Mouse (Mus musculus) liver, embryonic 14.5 days (tissue): ENCODE data around the gene Siah1b. TPM values are rescaled to one million over a fixed set of nuclear protein-coding genes. Genes with fewer than 3 reads are reported as not detected.

Source experiments
- ATAC-seq: fragments of 200-750 bp; cut with Nextera tagmentation; 2 replicates; pipeline ENCODE4 v1.8.0; 2017; ENCODE audit warnings: moderate number of reproducible peaks, mild to moderate bottlenecking, moderate library complexity; ENCODE audit not compliant: insufficient read depth
- DNase-seq, 3 experiments: peaks; one replicate each; pipeline ENCODE4 v3.0.0-alpha.2; 2012 to 2013; ENCODE audit warnings: low read depth in 3 of 3, low spot score in 3 of 3
- H3K27ac ChIP-seq: fragments of 300-500 bp; sonication (generic); 2 replicates; pipeline ENCODE4 v1.5.1; 2014; ENCODE audit warnings: moderate library complexity, mild to moderate bottlenecking, control low read depth, inconsistent platforms
- H3K27me3 ChIP-seq: fragments of 300-500 bp; sonication (generic); 2 replicates; pipeline ENCODE4 v1.6.1; 2014; ENCODE audit warnings: mild to moderate bottlenecking, low read length, moderate library complexity; ENCODE audit not compliant: control insufficient read depth, insufficient read depth
- H3K36me3 ChIP-seq: fragments of 300-500 bp; sonication (generic); replicated peaks from 2 replicates; pipeline ENCODE4 v1.6.1; 2014; ENCODE audit warnings: low read depth; ENCODE audit not compliant: control insufficient read depth, insufficient read depth
- H3K4me1 ChIP-seq, 2 experiments: fragments of 200-500 bp in 1 of 2; fragments of 300-500 bp in 1 of 2; sonication (generic) in 1 of 2; replicated peaks; 2 replicates each; pipeline ENCODE4 v1.6.1; 2012 to 2014; ENCODE audit warnings: antibody characterized with exemption in 1 of 2, inconsistent platforms in 1 of 2, low read length in 1 of 2; ENCODE audit not compliant: control insufficient read depth in 2 of 2, insufficient read depth in 2 of 2
- H3K4me2 ChIP-seq: fragments of 300-500 bp; sonication (generic); 2 replicates; pipeline ENCODE4 v1.6.1; 2014; ENCODE audit warnings: low read depth, mild to moderate bottlenecking, control low read depth, moderate library complexity
- H3K4me3 ChIP-seq, 2 experiments: fragments of 200-500 bp in 1 of 2; fragments of 300-500 bp in 1 of 2; sonication (generic) in 1 of 2; 2 replicates each; pipeline ENCODE4 v1.5.1; 2012 to 2014; ENCODE audit warnings: low read depth in 2 of 2, low read length in 2 of 2, mild to moderate bottlenecking in 2 of 2, control low read depth in 1 of 2, inconsistent platforms in 1 of 2, moderate library complexity in 1 of 2; ENCODE audit not compliant: insufficient read depth in 1 of 2
- H3K9ac ChIP-seq: fragments of 300-500 bp; sonication (generic); replicated peaks from 2 replicates; pipeline ENCODE4 v1.6.1; 2014; ENCODE audit warnings: mild to moderate bottlenecking, control low read depth, moderate library complexity
- H3K9me3 ChIP-seq: fragments of 300-500 bp; sonication (generic); 2 replicates; pipeline ENCODE4 v1.6.1; 2016; ENCODE audit warnings: low read length, mixed read lengths; ENCODE audit not compliant: control insufficient read depth
- CTCF ChIP-seq: IDR thresholded peaks from 2 replicates; pipeline ENCODE4 v1.5.1; 2016; ENCODE audit warnings: antibody characterized with exemption, low read depth, control low read depth
- EP300 ChIP-seq: IDR thresholded peaks from 2 replicates; pipeline ENCODE4 v1.6.1; 2016; ENCODE audit warnings: antibody characterized with exemption, low read depth
- WGBS: fragments of 180-500 bp; shearing (Covaris S2); extraction: QIAGEN DNeasy Blood & Tissue Kit; methylation state at CpG from one replicate; pipeline ENCODE4 v1.1.7; 2014; ENCODE audit not compliant: insufficient replicate concordance; 5-methylcytosine and 5-hydroxymethylcytosine counted together
- polyA plus RNA-seq, 2 experiments: library from polyadenylated mRNA; depleted of rRNA in 1 of 2; stranded (reverse) in 1 of 2; unstranded in 1 of 2; fragments of >200 nt; fragmentation: Nextera tagmentation in 1 of 2; extraction: Ambion mirVana in 1 of 2; gene quantifications; 2 replicates each; pipeline versions ENCODE4 v1.2.1 to v1.2.3; 2012 to 2014

Gene Siah1b
- polyA plus RNA-seq, 2 experiments, result 11.7 to 15.5 TPM

- Histone ChIP-seq H3K4me2 (no peak overlapping the region), H3K27me3 (no peaks in the 10 kb centered on the region), H3K36me3 (no peaks in the 10 kb centered on the region), H3K27ac (no peak overlapping the region), H3K9me3 (no peaks in the 10 kb centered on the region), H3K4me1 (no peaks in the 10 kb centered on the region), H3K9ac (no peak overlapping the region), H3K4me3 (no peak overlapping the region)
- WGBS, result 64% methylated on average over 2 of the region's 2 CpGs
- DNase-seq (no peak), ATAC-seq (no peak)
- TF ChIP-seq CTCF, result no peak
Observed at GRCm38 (mm10) chrX:164038882-164039281, 37.4 kb downstream of the Siah1b start.

- 61% methylated on average over 7 of the region's 7 CpGs for WGBS
- DNase-seq, result no peak
- ATAC-seq, result no peak
- Histone ChIP-seq H3K4me2 (no peak overlapping the region), H3K4me3 (no peak overlapping the region), H3K9ac (no peak overlapping the region), H3K36me3 (no peaks in the 10 kb centered on the region), H3K27ac (no peak overlapping the region), H3K27me3 (no peaks in the 10 kb centered on the region), H3K9me3 (no peaks in the 10 kb centered on the region), H3K4me1 (no peaks in the 10 kb centered on the region)
- TF ChIP-seq EP300, result no peak
- TF ChIP-seq CTCF, result no peak
Observed at GRCm38 (mm10) chrX:164035931-164036330, 40.4 kb downstream of the Siah1b start.

- TF ChIP-seq CTCF (no peak), EP300 (no peak)
- H3K27ac ChIP-seq, result no peak overlapping the region
- H3K4me1 ChIP-seq, result no peaks in the 10 kb centered on the region
- no peak for ATAC-seq
- H3K4me3 ChIP-seq, result no peak overlapping the region
- H3K27me3 ChIP-seq, result no peaks in the 10 kb centered on the region
- H3K9me3 ChIP-seq, result no peaks in the 10 kb centered on the region
- no peak overlapping the region for H3K9ac ChIP-seq
- H3K36me3 ChIP-seq, result no peaks in the 10 kb centered on the region
- 58% methylated on average over 2 of the region's 2 CpGs for WGBS
- no peak overlapping the region for H3K4me2 ChIP-seq
- no peak for DNase-seq
Observed at GRCm38 (mm10) chrX:164035401-164035800, 40.9 kb downstream of the Siah1b start.

GRCm38 (mm10) chrX:164032526-164032925 is 43.8 kb downstream of the Siah1b start:
- no peak overlapping the region for H3K9ac ChIP-seq
- H3K27ac ChIP-seq, result no peak overlapping the region
- WGBS, result 67% methylated on average over 7 of the region's 7 CpGs
- no peak overlapping the region for H3K4me3 ChIP-seq
- no peaks in the 10 kb centered on the region for H3K27me3 ChIP-seq
- no peak for TF ChIP-seq CTCF
- no peak for TF ChIP-seq EP300
- no peaks in the 10 kb centered on the region for H3K9me3 ChIP-seq
- DNase-seq, result no peak
- H3K36me3 ChIP-seq, result no peaks in the 10 kb centered on the region
- H3K4me1 ChIP-seq, result no peaks in the 10 kb centered on the region
- H3K4me2 ChIP-seq, result no peak overlapping the region
- ATAC-seq, result no peak

- Histone ChIP-seq H3K4me1 (no peaks in the 10 kb centered on the region), H3K9me3 (no peaks in the 10 kb centered on the region), H3K4me3 (peak within 1 kb of the TSS; percentile 4 to 37; a peak in 2 of 4 replicates), H3K36me3 (no peaks in the 10 kb centered on the region), H3K27ac (no peak within 1 kb of the TSS), H3K4me2 (peak within 1 kb of the TSS; percentile 55), H3K27me3 (no peaks in the 10 kb centered on the region), H3K9ac (no peak within 1 kb of the TSS)
- TF ChIP-seq CTCF (no peak), EP300 (no peak)
- peak; percentile 72 to 77 (median 74) for DNase-seq
- ATAC-seq, result peak; percentile 96
- WGBS, result 11% methylated on average over 22 of the region's 22 CpGs
Observed at GRCm38 (mm10) chrX:164027607-164028289, 48.5 kb downstream of the Siah1b start, which contains the start of gene Car5b. TSS of gene Car5b (minus strand) at chrX:164027997.

Other genes with a start within 250 kb of the Siah1b start
- gene Ap1s2, start 167.5 kb downstream of the Siah1b start, polyA plus RNA-seq (2012; rRNA removed), result 1.2 and 2.0 TPM in 2 replicates
- gene Ap1s2, start 167.5 kb downstream of the Siah1b start, polyA plus RNA-seq (2014; fragmentation: Nextera tagmentation; extraction: Ambion mirVana), result 3.3 and 5.4 TPM in 2 replicates
- gene Zrsr2, start 117.8 kb downstream of the Siah1b start, polyA plus RNA-seq (2012; rRNA removed), result 5.1 and 10.4 TPM in 2 replicates
- gene Zrsr2, start 117.8 kb downstream of the Siah1b start, polyA plus RNA-seq (2014; fragmentation: Nextera tagmentation; extraction: Ambion mirVana), result 8.7 and 9.6 TPM in 2 replicates
- 0.09 and 0.10 TPM in 2 replicates for gene Car5b, start 48.5 kb downstream of the Siah1b start, polyA plus RNA-seq (2012; rRNA removed)
- gene Car5b, start 48.5 kb downstream of the Siah1b start, polyA plus RNA-seq (2014; fragmentation: Nextera tagmentation; extraction: Ambion mirVana), result 0.05 and 0.06 TPM in 2 replicates
- 0.09 and 0.16 TPM in 2 replicates for gene Cltrn, start 12.3 kb upstream of the Siah1b start, polyA plus RNA-seq (2012; rRNA removed)
- gene Cltrn, start 12.3 kb upstream of the Siah1b start, polyA plus RNA-seq (2014; fragmentation: Nextera tagmentation; extraction: Ambion mirVana), result 0.46 and 0.90 TPM in 2 replicates
- gene Ace2, start 62.8 kb upstream of the Siah1b start, polyA plus RNA-seq (2012; rRNA removed), result 0.01 TPM in 1 of 2 replicates, not detected in the other
- gene Ace2, start 62.8 kb upstream of the Siah1b start, polyA plus RNA-seq (2014; fragmentation: Nextera tagmentation; extraction: Ambion mirVana), result not detected in 2 replicates
- gene Bmx, start 181.7 kb upstream of the Siah1b start, polyA plus RNA-seq (2012; rRNA removed), result 0.06 and 0.16 TPM in 2 replicates
- 0.19 and 0.24 TPM in 2 replicates for gene Bmx, start 181.7 kb upstream of the Siah1b start, polyA plus RNA-seq (2014; fragmentation: Nextera tagmentation; extraction: Ambion mirVana)
- gene Pir, start 192.9 kb upstream of the Siah1b start, polyA plus RNA-seq (2012; rRNA removed), result 3.8 and 6.8 TPM in 2 replicates
- 20.9 and 21.6 TPM in 2 replicates for gene Pir, start 192.9 kb upstream of the Siah1b start, polyA plus RNA-seq (2014; fragmentation: Nextera tagmentation; extraction: Ambion mirVana)